Mouse (Mus musculus): ENCODE data around the gene Sbf2. TPM values are rescaled to one million over a fixed set of nuclear protein-coding genes. Genes with fewer than 3 reads are reported as not detected.

The Sbf2 gene
- total and polyA plus RNA-seq, 2 experiments from 2014 or later, result 41.0 to 80.1 TPM

GRCm38 (mm10) chr7:110587721-110588120 lies 27.0 kb downstream of the Sbf2 start:
- Histone ChIP-seq H3K9me3 (ENCODE audit: low read length) (no peaks in the 10 kb centered on the region), H3K4me2 (ENCODE audit: low read depth, low read length, poor library complexity, severe bottlenecking) (no peak overlapping the region), H3K4me1 (ENCODE audit: insufficient read depth, low read length) (no peaks in the 10 kb centered on the region), H3K27ac (ENCODE audit: low read depth, low read length) (no peak overlapping the region), H3K9ac (replicated peaks; ENCODE audit: low read length, poor library complexity, severe bottlenecking) (no peak overlapping the region), H3K4me3 (ENCODE audit: low read depth, low read length) (no peak overlapping the region), H3K27me3 (ENCODE audit: insufficient read depth, low read length) (no peaks in the 10 kb centered on the region), H3K36me3 (ENCODE audit: insufficient read depth, low read length) (no peaks in the 10 kb centered on the region)
- TF ChIP-seq CTCF (IDR thresholded peaks at IDR 0.05), result no peak
- 89% methylated on average over 1 of the region's 1 CpGs for WGBS
- no peak for DNase-seq (ENCODE audit: low spot score)
- ATAC-seq (ENCODE audit: low FRiP score), result no peak

GRCm38 (mm10) chr7:110585250-110585649 lies 29.5 kb downstream of the Sbf2 start:
- ATAC-seq (ENCODE audit: low FRiP score), result no peak
- no peak for TF ChIP-seq CTCF (IDR thresholded peaks at IDR 0.05)
- WGBS, result 75% methylated on average over 2 of the region's 2 CpGs
- Histone ChIP-seq H3K27me3 (ENCODE audit: insufficient read depth, low read length) (no peaks in the 10 kb centered on the region), H3K9ac (replicated peaks; ENCODE audit: low read length, poor library complexity, severe bottlenecking) (no peak overlapping the region), H3K9me3 (ENCODE audit: low read length) (no peaks in the 10 kb centered on the region), H3K27ac (ENCODE audit: low read depth, low read length) (no peak overlapping the region), H3K4me2 (ENCODE audit: low read depth, low read length, poor library complexity, severe bottlenecking) (no peak overlapping the region), H3K36me3 (ENCODE audit: insufficient read depth, low read length) (no peaks in the 10 kb centered on the region), H3K4me3 (ENCODE audit: low read depth, low read length) (no peak overlapping the region), H3K4me1 (ENCODE audit: insufficient read depth, low read length) (no peaks in the 10 kb centered on the region)
- no peak for DNase-seq (ENCODE audit: low spot score)

GRCm38 (mm10) chr7:110584159-110584558 lies 30.6 kb downstream of the Sbf2 start:
- no peak overlapping the region for H3K4me3 ChIP-seq (ENCODE audit: low read depth, low read length)
- H3K9ac ChIP-seq (replicated peaks; ENCODE audit: low read length, poor library complexity, severe bottlenecking), result no peak overlapping the region
- no peaks in the 10 kb centered on the region for H3K9me3 ChIP-seq (ENCODE audit: low read length)
- DNase-seq (ENCODE audit: low spot score) (no peak), ATAC-seq (ENCODE audit: low FRiP score) (no peak)
- no peak overlapping the region for H3K27ac ChIP-seq (ENCODE audit: low read depth, low read length)
- no peaks in the 10 kb centered on the region for H3K27me3 ChIP-seq (ENCODE audit: insufficient read depth, low read length)
- no peak overlapping the region for H3K4me2 ChIP-seq (ENCODE audit: low read depth, low read length, poor library complexity, severe bottlenecking)
- 80% methylated on average over 2 of the region's 2 CpGs for WGBS
- H3K4me1 ChIP-seq (ENCODE audit: insufficient read depth, low read length), result no peaks in the 10 kb centered on the region
- no peaks in the 10 kb centered on the region for H3K36me3 ChIP-seq (ENCODE audit: insufficient read depth, low read length)
- no peak for TF ChIP-seq CTCF (IDR thresholded peaks at IDR 0.05)

- no peak overlapping the region for H3K4me3 ChIP-seq (ENCODE audit: low read depth, low read length)
- no peaks in the 10 kb centered on the region for H3K9me3 ChIP-seq (ENCODE audit: low read length)
- ATAC-seq (ENCODE audit: low FRiP score) (no peak), DNase-seq (ENCODE audit: low spot score) (no peak)
- no peaks in the 10 kb centered on the region for H3K27me3 ChIP-seq (ENCODE audit: insufficient read depth, low read length)
- 100% methylated on average over 3 of the region's 3 CpGs for WGBS
- H3K4me1 ChIP-seq (ENCODE audit: insufficient read depth, low read length), result no peaks in the 10 kb centered on the region
- no peak overlapping the region for H3K9ac ChIP-seq (replicated peaks; ENCODE audit: low read length, poor library complexity, severe bottlenecking)
- H3K36me3 ChIP-seq (ENCODE audit: insufficient read depth, low read length), result no peaks in the 10 kb centered on the region
- no peak overlapping the region for H3K27ac ChIP-seq (ENCODE audit: low read depth, low read length)
- H3K4me2 ChIP-seq (ENCODE audit: low read depth, low read length, poor library complexity, severe bottlenecking), result no peak overlapping the region
- no peak for TF ChIP-seq CTCF (IDR thresholded peaks at IDR 0.05)
These were observed 31.0 kb downstream of the Sbf2 start for GRCm38 (mm10) chr7:110583705-110584104.

- no peaks in the 10 kb centered on the region for H3K9me3 ChIP-seq (ENCODE audit: low read length)
- H3K27me3 ChIP-seq (ENCODE audit: insufficient read depth, low read length), result no peaks in the 10 kb centered on the region
- no peak for ATAC-seq (ENCODE audit: low FRiP score)
- H3K4me3 ChIP-seq (ENCODE audit: low read depth, low read length), result no peak overlapping the region
- H3K36me3 ChIP-seq (ENCODE audit: insufficient read depth, low read length), result no peaks in the 10 kb centered on the region
- peak; percentile 65 for DNase-seq (ENCODE audit: low spot score)
- H3K4me1 ChIP-seq (ENCODE audit: insufficient read depth, low read length), result no peaks in the 10 kb centered on the region
- no peak overlapping the region for H3K27ac ChIP-seq (ENCODE audit: low read depth, low read length)
- H3K4me2 ChIP-seq (ENCODE audit: low read depth, low read length, poor library complexity, severe bottlenecking), result no peak overlapping the region
- TF ChIP-seq CTCF (IDR thresholded peaks at IDR 0.05), result no peak
- no peak overlapping the region for H3K9ac ChIP-seq (replicated peaks; ENCODE audit: low read length, poor library complexity, severe bottlenecking)
- WGBS, result 85% methylated on average over 4 of the region's 4 CpGs
These were observed 48.7 kb downstream of the Sbf2 start for GRCm38 (mm10) chr7:110565815-110566549.

- no peak for DNase-seq (ENCODE audit: low spot score)
These were observed 53.1 kb downstream of the Sbf2 start for GRCm38 (mm10) chr7:110561647-110562046.

More at GRCm38 (mm10) chr7:110561647-110562046, 53.1 kb downstream of the Sbf2 start:
- no peak for ATAC-seq (ENCODE audit: low FRiP score)
- Histone ChIP-seq H3K36me3 (ENCODE audit: insufficient read depth, low read length) (no peaks in the 10 kb centered on the region), H3K9ac (replicated peaks; ENCODE audit: low read length, poor library complexity, severe bottlenecking) (no peak overlapping the region), H3K4me1 (ENCODE audit: insufficient read depth, low read length) (no peaks in the 10 kb centered on the region), H3K4me3 (ENCODE audit: low read depth, low read length) (no peak overlapping the region), H3K27me3 (ENCODE audit: insufficient read depth, low read length) (no peaks in the 10 kb centered on the region), H3K4me2 (ENCODE audit: low read depth, low read length, poor library complexity, severe bottlenecking) (no peak overlapping the region), H3K9me3 (ENCODE audit: low read length) (no peaks in the 10 kb centered on the region), H3K27ac (ENCODE audit: low read depth, low read length) (no peak overlapping the region)
- TF ChIP-seq CTCF (IDR thresholded peaks at IDR 0.05), result no peak
- WGBS, result 94% methylated on average over 1 of the region's 1 CpGs

Data from midbrain, postnatal 0 days (tissue).